Mouse (Mus musculus) cerebellum, postnatal 4 days (tissue): ENCODE results near the gene Efhd1.

Experiments
- DNase-seq, 2 experiments: peaks; one replicate each; pipeline ENCODE4 v3.0.0; 2022; ENCODE audit warnings: low spot score in 2 of 2, mixed read lengths in 1 of 2

Gene Efhd1

DNA sequence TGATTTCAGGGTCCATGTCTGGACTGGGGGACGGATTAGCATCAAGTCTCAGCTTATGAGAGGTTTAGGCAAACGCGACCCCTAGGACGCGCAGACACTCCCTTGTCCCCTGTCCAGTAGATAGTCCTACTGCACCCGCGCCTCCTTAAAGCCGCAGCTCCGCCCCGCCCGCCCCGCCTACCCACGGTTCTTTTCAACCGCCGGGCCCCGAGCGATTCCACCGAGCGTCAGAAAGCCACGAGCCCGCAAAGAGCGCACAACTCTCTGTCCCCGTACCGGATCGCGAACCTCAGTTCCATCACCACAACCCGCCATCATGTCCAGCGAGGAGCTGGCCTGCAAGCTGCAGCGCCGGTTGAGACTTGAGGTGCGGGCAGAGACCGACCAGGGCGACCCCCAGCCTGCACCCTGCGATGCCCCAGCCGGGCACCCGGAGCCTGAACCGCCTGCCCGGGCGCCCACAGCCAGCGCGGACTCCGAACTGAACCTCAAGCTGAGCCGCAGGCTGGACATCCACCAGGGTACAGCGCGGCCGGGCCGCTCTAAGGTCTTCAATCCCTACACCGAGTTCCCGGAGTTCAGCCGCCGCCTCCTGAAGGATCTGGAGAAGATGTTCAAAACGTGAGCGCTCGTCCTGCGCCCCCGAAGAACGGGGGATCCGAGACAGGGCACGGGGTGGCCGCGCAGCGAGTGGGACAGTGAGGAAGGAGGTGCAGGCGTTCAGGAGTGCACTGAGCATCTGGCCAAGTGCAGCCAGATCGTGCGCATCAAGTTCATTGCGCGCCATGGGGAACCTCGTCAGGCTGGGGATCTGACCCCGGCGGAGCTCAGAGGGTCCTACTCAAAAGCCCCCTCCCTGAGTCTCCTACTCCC lies at the start of gene Efhd1:
TSS of gene Efhd1 (plus strand) at position 230 of the 873 bp plus-strand sequence.
- peak in 1 of 2 experiments; percentile 41 for DNase-seq

DNA sequence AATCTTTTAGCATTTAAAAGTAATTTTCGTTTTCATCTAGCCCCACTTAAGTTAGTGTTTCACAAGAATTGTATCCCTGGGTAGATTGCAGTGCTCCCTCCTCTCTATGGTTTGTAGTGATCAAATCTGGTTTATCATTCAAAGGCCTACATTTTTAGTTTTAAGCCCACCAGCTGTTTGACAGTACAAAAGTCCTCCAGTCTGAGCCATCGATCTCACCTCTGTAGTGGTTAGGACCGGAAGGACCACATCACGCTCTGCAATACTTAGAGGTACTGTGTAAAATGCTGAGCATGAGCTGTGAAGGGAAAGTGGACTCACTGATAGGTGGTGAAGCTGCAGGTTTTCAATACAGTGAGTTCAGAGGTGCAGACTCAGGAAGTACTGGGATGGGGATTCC lies 49.4 kb upstream of the Efhd1 start:
- DNase-seq = no peak

DNA sequence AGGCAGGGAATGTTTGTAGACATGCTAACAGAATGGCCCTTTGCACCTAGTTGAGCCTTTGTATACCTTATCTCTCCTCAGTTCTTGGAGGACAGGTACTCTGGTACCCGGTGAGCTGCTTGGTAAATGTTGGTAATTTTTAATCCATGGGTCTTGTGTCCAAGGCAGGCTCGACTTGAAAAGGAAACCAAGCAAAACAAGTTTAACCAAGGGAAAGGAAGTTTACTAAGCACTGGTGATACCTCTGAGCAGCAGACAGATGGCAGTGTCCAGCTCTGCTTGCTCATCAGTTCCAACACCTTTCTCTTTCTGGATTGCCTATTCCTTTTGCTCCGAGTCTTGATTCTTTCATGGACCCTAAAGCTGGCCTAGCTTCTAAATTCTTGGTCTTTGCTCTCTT lies 46.2 kb upstream of the Efhd1 start:
- no peak for DNase-seq

DNA sequence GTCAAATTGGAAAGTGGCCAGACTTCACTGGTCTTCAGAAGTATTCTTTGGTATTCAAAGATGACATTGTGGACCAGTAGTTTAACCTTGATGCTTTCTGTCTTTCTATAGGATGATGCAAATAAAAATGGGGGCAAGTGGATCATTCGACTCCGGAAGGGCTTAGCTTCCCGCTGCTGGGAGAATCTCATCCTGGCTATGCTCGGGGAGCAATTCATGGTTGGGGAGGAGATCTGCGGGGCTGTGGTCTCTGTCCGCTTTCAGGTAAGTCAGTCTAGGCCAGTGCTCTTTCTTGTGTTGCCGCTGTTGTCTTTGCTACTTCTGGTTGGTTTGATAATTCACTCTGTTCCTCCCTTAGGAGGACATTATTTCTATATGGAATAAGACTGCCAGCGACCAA lies 38.4 kb upstream of the Efhd1 start:
- DNase-seq = no peak

DNA sequence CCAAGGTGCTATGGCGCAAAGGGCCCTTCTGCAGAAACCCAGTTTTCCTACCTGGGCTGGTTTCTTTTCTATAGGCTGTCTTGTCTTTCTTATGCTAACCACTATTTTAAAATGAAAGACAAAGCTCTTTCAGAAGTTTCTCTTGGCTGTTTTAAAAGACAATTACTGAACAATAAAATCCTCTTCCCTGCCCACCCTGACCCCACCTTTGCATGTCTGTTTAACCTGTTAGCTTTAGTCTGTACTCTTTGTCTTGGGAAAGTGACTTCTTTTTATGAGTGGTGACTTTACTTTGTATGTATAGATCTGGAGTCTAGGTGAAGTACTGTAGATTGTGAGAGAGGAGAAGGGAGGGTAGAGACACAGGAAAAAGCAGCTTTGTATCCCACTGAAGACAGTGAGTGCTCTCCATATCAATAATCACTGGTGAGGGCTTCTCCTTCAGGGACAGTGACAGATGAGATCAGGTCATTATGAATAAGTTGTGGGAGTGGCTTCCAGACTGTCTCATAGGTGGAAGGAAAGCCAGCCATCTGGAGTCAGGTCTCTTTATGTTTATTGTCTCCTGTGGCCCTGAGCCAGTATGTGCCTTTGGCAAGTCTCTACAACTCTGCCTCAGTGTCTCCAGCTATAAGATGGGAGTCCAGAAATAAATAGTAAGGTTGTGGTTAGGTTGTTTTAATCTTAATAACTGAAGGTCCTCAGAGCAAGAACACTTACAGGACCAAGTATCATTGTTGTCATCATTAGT lies 37.6 kb upstream of the Efhd1 start:
- no peak for DNase-seq

DNA sequence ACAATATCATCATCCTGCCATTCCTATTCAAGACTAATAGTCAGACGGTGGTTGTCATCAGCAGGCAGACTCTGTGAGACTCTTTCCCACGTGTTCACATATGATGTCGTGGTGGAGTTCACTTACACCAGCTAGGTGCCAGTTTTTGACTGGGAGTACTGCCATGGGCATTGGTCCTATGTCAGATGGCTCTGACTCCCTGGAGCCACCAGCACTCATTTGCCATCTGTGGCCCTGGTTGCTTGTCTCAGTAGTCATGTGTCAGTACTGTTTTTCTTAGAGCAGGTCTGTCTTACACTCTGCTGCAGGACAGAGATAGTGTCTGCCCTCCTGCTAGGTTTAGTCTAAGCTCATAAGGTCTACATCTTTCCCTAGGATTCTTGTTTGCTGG lies 37.0 kb upstream of the Efhd1 start:
- DNase-seq = peak in 1 of 2 experiments; percentile 31

DNA sequence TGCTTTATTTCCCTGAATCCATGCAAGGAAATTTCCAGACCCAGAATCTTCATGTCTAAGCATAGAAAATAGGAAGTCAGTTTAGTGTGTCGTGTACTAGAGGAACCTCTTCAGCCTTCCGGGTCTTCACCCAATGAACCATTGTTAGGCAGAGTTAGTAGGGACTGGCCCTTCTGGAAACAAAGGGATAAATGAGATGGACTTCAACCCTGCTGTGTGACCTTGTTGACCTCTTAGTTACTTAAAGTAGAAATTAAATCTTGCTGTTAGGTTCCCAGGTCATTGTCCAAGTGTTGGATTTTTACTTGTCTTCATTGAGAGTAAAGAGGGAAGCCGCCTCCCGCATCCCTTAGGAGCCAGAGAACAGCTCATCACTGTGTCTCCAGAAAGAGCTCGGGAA lies 33.6 kb upstream of the Efhd1 start:
- DNase-seq = no peak

DNA sequence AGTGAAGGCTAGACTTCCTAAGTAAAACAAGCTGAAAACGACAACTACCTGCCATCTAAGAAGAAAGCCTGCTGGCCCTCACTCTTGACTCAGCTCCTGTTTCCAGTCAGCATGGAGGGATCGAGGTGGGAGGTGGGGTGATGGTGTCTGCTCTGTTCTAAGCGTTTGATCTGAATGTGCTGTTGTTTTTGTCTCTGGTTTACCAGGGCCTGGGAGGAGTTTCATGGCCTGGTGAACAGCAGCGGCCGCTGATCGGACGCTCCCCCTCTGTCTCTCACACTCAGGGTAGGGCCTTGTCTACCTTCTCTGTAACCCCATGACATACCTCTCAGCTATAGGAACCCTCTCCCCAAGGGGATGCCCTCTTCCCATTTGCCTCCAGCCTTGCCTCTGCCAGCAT lies 32.0 kb upstream of the Efhd1 start:
- no peak for DNase-seq

DNA sequence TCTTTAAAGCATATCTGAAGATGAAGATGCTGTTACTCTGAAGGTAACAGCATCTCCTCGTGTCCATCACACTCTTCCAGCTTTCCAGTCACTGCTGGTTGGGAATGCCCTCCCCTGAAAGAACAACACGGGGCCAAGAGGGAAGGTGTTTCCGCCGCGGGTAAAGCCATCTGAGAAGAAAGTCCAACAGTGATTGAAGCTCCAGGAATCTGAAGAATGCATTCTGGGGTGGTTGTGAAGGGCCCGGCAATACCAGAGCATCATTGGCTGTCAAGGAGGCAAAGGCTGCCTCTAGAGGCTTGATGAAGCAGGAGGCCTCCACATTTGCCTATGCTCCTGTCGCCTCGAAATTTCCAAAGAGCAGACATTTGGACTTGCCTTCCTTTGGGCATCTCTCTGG lies 25.1 kb upstream of the Efhd1 start:
- no peak for DNase-seq

DNA sequence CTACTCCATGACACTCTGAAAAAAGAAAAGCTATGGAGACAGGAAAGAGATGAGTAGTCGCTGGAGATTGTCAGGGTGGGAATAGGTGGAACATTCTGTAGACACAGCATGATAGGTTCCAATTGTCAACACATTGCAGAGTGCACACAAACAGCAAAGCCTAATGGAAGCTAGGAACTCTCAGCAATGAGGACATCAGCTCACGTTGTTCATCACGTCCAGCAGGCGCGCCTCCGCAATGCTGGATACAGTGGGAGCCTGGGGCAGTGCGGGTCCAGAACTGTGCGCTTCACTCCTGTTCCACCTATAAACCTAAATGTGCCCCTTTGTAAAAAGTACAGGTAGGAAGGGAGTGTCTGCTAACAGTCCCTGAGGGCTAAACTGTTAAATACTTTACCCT lies 21.1 kb upstream of the Efhd1 start:
- DNase-seq = no peak

DNA sequence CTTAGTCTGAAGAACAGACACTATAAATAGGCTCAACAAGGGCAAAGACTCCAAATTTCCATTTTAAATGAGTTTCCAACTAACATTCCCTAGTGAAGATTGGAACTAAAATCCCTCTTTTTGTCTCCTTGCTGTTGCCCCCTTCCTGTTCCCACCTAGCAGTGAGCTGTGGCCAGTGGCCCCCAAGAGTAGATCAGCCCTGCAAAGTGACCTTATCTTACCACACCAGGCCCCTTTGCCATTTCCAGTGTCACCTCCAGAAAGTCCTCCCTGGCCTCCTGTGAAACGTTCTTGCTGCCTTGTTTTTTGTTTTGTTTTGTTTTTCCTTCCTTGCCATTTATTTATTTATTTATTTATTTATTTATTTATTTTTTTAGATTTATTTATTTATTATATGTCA lies 18.7 kb upstream of the Efhd1 start:
- DNase-seq = no peak

DNA sequence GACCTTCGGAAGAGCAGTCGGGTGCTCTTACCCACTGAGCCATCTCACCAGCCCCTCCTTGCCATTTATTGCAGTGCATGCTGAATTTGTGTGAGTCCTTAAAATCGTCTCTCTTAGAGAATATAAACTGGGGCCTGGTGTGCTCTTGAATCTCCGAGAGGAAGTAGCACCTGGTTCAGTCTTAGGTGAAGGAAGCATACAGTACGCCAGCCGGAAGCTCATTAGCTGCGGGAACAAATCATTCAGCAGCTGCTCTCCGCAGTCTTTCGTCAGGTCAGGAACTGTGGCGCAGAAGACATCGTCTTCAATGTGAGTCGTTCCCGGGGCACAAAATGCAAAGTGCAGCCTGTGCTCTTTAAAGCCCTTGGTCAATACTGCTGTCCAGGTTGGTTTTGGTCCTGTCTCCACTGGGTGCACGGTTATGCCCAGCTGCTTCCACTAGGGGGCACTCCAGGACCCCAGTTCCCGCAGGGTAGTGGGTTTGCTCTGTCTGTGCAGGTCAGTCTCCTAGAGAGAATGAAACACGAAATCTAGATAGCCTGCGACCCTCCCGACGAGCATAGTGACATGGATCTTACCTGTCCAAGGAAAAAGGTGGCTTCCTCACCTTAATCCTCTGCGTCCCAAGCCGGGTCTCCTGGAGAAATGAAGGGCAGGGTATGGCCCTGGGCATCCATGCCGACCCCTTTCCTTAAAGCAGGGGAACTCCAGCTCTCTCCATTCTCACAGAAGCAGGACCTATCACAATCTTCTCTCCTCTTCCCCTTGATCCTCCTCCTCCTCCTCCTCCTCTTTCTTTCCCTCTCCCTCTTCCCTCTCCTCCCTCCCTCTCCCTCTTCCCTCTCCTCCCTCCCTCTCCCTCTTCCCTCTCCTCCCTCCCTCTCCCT lies 18.0 kb upstream of the Efhd1 start:
- DNase-seq = peak; percentile 85 to 92

DNA sequence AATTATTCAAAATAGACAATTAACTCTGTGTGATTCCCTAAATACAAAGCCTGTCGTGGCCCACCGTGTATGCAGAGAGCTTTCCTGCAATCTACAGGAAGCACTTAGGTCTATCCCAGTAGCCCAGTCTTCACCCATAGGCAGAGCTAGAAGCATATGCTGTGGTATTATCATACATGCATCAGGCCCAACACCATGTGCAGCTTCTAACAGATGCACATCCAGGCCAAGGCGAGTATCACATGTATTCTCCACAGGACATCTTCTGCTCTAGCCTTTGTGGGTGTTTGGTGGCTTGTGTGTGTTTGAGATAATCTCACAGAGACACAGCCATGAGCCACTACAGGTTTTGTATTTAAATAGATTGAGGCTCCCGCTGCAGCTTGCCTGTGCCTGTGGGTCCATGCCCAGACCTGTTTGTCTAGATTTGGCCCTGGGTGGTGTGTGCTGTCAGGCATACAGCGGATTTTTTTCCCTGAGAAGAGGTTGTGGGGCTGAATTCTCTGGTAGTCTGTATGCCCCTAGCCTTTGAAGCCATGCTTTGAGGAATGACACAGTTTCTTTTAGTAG lies 12.0 kb upstream of the Efhd1 start:
- DNase-seq = no peak

DNA sequence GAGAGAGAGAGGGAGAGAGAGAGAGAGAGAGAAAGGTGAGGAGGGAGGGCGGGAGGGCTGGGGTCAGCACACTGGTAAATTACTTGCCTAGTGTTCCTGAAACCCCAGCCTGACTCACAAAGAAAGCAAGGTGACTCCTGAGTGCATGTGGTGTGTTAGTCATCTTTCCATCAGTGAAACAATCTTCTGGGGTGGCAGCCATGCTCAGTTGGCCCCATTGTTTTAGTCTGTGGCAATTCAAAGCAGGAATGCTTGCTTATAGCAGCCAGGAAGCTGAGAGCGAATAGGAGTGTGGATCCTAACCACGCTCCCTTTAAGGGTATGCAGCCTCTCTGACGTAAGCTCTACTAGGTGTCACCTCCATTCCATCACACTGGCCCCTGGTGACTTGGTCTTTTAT lies 9.0 kb upstream of the Efhd1 start:
- DNase-seq = no peak

DNA sequence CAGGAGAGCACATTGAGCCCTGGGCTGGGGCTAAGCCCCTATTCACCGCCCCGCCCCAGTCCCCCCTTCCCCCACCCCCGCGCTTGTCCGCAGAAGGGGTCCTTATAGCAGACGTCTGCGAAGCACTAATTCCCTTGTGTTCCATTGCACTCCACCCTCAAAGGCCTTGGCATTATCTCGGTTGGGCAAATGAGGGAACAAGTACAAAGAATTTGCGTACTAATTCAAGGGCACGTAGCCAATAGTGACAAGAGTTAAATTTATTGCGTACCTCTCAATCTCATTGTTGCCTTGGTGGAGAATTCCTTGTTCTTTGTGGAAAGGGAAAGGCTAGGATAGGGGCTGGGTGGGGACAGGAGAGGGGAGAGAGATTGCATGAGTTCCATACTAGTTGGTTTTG lies 6.5 kb upstream of the Efhd1 start:
- no peak for DNase-seq

DNA sequence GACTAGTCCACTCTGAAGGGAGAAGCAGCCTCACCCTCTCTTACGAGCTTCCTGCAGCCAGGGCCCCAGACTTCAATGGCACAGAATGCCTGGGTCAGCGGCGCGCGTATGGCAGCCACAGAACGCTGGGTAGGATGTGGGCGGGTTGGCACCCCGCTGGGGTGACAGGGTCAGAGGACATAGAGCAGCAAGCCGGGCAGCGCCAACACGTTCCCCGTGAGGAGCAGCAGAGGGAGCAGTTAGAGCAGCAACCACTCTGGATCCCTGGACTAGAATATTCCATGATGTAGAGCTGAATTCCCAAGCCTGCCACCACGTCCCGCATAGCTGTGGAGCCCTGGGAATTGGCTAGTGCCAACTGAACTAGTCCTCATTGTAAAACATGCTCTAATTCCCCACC lies 5.7 kb upstream of the Efhd1 start:
- DNase-seq = peak in 1 of 2 experiments; percentile 14

DNA sequence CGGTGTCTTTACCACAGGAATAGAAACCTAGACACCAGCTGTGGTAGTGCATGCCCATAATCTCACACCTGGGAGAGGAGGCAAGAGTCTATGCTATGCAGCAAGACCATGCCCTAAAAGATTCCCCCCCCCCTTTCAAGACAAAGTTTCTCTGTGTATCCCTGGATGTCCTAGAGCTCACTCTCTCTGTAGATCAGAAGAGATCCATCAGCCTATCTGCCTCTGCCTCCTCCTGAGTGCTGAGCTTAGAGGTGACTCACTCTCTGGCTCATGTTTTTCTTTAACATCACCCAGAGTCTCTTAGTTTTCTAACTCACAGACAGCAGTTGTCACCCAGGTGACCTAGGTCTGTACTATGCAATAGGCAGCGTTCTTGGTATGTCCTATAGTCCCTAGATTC lies 4.8 kb upstream of the Efhd1 start:
- DNase-seq = no peak

DNA sequence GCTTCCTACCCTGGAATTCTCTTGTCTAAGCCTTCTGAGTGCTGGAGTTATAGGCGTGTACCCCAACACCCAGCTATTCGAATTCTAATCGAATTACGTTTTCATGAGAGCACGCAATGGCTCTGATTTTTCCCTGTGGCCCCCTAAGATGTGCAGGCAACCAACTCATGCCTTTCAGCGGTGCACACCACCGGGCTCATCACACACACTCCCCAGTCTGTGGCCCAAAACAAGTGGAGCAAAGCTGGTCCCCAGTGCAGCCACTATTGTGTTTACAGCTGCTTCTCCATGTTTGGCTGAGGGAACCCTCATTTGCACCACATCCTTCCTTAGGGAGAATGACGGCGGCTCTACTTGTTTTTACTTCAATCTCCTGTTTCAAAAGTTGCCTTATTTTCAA lies 906 bp upstream of the Efhd1 start:
- no peak for DNase-seq

DNA sequence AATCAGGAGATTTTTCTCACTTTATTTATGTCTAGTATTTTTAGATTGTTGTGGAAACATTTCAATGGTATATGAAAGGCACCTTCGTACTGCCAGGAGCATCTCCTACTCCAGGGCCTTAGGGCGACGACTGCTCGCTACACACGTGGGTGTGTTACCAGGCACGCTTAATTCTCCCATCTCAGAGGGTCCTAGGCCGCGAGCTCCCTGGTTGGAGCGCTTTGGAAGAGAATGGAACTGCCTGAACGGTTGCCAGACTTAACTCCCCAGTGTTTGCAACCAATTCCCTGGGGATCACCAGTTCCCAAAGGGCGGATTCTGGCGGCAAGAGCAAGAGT lies 398 bp upstream of the Efhd1 start:
- no peak for DNase-seq

DNA sequence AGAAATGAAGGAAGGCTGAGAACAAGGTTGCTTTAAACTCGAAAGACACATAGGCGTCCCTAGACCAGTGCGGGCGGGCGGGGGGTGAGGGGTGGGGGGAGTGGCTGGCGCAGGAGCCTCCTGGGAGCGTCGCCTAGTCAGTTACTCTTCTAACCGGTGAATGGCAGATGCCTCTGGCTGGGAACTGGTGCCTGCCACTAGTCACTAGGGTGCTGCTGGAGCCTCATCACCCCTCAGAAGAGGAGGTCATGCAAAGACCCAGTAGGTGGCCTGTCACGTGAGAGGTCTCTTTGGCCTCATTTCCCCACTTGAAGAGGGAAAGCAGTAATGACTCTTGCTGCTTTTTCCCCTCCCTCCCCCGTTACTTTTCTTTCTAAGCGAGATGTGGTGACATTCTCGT lies 1.0 kb downstream of the Efhd1 start:
- DNase-seq = no peak

DNA sequence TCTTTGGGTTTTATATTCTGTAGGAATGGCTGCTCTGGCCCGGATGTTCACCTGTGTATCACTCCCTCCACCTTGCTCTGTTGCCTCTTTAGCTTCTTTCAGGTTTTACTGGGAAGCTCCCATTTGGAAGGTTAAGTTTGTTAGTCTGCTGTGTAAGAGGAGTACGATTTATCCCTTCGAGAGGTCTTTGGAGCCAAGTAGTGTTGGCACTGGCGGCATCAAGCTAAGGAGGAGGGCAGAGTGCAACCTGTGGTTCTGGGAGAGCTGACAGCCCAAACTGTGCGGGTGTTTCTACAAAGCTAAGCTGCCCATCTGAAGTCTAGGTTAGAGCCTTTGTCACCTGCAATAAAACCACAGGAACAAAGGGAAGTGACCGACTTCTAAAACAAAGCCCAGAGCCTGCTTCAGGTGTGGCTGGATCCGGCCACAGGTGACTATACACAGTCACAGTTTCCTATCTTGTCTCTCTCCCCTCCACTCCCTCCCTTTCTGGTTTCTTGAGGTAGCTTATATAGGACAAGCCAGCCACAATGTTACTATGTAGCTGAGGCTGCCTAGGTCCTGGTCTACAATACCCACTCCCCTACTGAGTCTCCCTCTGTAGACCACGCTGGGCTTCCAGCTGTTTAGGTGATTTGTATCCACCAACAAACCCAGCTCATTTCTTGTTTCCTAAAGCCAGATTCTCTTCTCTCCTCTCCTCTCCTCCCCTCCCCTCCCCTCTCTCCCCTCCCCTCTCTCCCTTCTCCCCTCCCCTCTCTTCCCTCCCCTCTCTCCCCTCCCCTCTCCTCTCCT lies 2.3 kb downstream of the Efhd1 start:
- no peak for DNase-seq
